Mouse (Mus musculus) urinary bladder, postnatal 25 days (tissue): ENCODE measurements at regions not wholly inside any gene's neighbourhood (a gene's known extent, or its start where the extent isn't known, plus 50 kb on each side); places are given as distances from the start of the nearest gene placed in this dataset.

ENCODE experiments used
- DNase-seq: peaks from one replicate; pipeline ENCODE4 v3.0.0; 2022; ENCODE audit warnings: low spot score

DNA sequence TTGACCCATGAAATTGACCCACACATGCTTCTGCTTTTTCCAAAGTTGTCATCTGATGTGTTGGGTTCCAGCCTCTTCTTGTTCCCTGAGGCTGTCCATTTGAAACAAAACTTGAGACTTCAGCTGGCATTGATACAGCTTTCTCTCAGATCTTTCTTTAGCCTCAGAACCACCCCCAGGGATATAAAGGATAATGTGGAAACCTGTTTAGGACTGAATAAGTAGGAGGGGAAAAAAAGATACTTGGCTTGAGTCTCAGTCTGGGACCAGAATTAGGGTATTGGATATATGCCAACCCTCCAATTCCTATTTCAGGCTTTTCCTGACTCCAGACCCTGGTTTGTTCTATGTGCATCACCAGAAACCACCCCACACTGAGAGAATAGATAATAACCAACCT is 579.7 kb upstream of the Camk1g start:
- DNase-seq = no peak

DNA sequence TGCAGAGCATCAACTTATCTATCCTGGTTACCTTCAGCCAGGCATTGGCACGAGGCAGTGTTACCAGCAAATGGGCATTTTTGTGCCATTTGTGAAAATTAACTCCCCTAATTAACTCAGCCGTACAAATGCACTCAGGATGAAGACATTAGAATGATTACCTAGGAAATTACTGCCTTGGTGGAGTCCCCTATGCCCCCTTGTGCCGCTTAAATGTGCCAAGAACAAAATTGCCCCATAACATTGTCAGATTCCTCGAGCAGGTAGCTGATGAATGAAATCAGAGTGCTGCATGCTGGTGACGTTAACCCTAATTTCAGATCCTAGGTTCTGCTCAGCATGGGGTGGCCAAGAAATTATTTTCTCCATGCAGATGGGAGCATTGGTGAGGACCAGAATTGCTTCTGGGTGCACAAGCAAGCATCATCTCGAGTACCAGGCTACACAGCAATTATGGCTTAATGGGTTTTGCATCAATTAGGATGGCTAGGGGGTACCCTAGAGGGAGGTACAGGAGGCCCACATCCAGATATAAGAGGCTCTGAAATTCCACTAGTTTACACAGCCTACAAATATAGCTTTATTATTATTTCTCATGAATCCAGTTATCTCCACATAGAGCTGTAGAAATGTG is 577.0 kb upstream of the Camk1g start:
- DNase-seq = no peak

DNA sequence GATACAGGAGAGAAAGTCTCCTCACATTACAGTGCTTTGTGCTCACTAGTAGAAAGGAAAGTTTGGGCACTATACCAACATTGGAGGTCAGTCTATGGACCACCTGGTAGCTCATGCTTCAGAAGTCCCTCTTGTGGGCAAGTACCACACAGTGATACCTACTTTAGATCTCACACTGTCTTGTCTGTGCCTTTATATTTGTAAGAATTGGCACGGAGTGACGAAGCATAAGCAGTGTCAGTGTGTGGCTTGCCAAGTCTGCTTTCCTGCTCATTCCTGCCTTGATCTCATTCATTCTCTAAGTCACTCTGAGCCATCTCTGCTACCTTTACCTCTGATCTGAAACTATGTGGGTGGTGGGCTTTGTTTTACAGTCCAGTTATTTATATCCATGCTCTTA is 565.9 kb upstream of the Camk1g start:
- DNase-seq = no peak

DNA sequence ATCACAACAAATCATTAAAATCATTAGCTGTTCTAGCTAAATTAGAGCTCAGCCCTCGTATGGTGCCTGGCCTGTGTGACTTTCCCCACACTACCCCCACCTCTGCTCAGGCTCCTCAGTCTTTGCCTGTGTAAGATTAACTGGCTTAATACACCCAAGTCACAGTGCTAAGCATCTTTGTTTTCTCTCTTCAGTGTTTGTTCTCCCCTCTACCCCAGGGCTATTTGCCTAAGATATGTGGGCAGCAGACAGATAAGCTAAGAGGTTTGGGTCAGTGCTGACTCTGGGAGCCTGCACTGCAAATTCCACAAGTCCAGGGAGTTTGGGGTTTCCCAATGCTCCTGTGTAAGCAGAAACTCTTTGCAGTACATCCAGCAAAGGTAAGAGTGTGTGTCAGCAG is 564.2 kb upstream of the Camk1g start:
- no peak for DNase-seq

DNA sequence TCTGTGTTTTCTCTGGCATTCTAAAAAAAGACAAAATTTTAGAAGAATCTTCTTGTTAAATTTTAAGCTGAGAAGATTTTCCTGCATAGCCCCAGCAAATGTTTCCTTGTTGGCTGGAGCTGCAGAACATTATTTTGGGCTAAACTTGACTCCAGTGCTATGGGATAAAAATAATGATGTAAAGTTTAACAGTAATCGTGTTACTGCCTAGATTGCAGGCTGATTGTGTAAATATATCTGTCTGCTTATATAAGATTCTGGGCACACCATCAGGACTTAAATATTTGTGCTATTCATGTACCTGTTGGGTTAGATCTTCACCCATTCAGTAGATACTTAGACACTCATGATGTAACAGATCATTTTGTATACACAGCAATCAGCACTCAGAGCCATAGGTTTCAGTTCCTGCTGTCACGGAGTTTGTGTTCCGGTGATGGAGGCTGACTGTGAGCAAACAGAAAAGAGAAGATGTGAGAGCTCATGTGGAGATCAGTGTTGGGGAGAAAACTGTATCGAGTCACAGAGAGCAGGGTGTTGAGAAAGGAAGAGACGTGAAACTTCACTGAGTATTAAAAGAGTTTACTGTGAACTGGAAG is 561.1 kb upstream of the Camk1g start:
- DNase-seq = no peak

DNA sequence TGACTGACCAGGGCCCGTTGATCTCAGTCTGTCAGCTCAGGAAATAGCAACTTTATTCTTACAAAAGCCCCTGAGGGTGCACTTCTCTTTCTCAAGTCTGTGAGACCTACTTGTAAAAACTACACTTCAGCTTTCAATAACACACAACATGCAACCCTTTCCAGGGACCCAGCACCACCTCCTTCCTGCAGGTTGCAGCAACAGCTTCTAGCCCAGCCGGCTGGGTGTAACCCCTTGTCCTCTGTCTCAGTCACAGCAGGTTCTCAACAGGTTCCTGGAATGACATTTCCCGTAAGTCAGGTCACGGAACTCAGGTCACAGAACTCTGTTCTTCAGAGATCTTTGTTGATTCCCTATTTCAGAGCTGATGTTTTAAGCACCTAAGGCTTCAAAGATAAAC is 558.5 kb upstream of the Camk1g start:
- no peak for DNase-seq

DNA sequence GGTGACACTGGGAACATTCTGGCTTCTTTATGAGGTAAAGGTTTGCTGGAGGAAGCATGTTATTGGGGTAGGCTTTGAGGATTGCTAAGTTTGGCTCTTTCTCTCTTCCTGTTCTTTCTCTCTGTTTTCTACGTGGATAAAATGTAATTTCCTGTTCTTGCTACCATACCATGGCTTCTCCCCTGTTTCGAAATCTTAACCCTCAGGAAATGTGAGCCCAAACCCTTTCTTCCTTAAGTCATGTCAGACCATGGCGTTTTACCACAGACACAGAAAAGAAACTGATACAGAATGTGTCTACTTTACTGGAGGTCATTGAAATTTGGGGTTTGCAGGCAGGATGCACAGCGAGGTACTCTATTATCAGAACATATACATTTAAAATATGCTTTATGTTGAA is 552.7 kb upstream of the Camk1g start:
- no peak for DNase-seq

DNA sequence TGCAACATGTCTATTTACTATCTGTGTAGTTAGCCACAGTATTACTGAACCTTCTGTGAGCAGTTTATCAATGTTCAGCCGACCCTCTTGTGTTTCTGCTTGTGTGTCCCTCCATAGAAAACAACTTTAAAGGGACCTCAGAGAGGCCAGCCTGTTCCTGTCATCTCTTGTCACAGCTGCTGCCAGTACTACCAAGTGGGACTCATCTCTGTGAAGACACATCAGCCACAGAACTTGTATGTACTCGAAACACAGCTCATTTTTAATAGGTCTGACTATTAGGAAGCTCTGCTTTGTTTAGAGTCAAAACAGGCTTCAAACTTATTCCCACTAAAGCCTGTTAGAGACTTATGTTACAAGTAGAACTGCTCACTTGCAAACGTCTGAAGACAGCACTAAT is 549.1 kb upstream of the Camk1g start:
- DNase-seq = no peak

DNA sequence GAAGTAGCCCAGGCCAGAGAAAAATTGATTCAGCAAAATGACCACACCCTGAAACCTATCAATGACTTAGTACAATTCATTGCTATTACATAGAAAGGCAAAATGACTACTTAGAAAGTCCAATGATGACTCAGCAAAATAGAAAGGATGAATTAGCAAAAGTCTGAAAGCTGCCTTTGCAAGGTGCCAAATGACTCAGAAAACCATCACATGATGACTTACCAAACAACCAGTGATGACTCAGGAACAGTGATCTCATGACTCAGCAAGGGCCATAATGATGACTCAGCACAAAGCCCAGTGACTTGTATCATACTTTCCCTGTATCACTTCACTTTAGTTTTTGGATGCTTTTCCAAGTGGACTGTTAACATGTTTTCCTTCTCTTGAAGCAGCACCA is 535.6 kb upstream of the Camk1g start:
- DNase-seq = no peak

DNA sequence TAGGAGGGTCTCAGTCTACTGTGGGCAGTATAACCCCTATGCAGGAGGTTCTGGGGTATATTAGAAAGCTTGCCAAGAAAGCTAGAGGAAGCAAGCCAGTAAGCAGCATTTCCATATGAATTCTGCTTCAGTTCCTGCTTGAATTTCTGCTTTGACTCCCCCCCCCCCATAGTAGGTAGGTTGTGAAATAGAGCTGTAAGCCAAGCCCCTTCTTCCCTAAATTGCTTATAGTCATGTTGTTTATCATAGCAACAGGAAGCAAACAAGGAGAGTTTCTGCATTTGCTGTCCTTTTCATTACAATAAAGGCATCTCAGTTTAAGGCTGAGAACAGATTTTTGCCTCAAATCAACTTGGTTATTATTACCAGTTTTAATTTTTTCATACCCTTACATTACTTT is 524.0 kb upstream of the Camk1g start:
- no peak for DNase-seq

DNA sequence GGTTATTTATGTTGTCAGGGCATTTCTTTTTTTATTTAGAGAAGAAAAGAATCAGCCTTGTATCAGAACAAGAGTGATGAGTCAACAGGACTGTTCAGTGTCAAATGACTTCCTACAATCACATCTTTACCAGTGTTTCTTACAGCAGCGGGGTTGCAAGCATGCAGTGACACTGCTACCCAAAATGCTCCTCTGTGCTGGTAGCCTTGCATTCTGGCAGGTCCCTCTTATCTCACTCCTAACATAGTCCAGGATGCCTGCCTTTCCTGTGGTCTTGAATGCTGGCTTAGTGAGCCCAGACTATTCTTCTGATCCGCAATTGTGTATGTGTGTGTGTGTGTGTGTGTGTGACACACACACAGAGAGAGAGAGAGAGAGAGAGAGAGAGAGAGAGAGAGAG is 506.4 kb upstream of the Camk1g start:
- DNase-seq = no peak

DNA sequence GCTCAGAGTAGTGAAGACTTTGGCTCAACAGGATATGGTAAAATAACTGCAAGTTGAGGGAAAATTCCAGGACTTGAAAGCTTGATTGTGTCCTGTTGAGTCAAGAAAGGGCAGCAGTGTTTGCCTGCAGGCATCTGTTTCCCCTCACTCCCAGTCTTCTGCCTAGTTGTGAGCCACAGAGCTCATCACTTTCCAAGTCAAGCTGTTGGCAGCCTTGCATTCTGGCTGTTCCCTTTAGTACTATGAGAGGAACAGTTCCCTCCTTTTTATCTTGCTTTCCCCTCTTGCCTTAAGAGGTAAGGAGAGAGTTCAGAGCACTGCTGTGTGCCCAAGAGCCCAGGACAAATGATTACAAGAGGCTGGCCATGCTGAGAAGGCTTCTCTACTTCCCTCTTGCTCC is 506.0 kb upstream of the Camk1g start:
- DNase-seq = no peak

DNA sequence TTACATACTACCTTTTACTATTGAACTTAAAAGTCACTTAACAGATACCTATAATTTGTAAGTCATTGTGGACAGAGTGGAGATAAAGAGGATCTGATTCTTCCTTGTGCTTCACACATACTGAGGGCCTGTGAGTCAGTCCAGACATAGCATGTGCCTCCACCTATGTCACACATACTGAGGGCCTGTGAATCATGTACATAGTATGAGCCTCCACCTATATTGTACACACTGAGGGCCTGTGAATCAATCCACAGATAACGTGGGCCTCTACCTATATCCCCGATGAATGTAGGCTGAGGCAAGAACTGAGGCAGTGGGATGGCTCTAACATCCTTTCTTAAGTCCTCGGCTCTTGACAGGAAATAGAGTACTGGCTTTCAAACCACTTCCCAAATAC is 505.2 kb upstream of the Camk1g start:
- no peak for DNase-seq

DNA sequence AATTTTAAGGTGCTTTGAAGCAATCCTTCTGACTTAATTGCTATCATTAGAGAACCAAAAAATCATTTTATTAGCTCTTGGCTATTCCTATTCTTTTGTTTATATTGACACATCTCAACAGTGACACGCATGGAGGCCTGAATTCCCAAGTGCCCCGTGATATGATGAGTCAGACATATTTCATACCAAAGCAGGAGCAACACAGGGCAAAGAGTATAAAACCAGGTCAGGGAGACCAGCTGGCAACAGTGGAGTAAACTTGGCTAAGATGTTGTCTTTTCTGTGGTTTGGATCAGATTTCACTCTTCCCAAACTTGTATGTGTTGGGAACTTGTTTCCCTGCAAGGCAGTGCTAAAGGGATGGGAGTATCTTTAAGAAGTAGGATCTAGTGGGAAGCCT is 500.6 kb upstream of the Camk1g start:
- no peak for DNase-seq

DNA sequence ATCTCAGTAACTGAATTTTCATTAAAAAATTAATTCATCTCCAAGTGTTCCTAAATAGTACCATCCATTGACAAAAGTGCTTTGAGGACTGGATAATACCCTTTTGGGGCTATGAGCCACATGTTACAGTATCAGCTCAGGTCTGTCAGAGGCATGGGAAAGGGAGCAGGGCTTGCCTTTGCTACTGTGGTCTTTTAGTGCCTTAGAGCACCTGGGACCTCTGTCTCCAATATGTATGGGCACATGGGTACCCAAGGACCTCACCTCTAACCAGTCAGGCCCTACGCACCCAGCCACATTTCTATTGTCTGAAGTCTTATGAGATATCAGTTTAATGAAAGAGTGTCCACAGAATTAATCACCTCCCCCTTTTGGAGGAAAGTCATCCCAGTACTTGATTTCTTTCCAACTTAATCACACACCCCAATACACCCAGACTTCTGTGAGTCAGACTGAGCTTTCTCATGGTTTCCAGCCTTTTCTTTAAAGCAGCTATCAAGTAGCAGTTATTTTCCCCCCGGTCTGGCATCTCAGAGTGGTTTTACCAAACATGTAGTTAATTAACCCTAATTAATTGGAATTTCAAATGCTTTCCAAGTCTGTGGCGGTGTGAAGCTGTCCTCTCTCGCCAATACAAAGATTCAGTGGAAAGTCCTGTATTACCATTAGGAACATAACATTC is 498.7 kb upstream of the Camk1g start:
- DNase-seq = no peak

DNA sequence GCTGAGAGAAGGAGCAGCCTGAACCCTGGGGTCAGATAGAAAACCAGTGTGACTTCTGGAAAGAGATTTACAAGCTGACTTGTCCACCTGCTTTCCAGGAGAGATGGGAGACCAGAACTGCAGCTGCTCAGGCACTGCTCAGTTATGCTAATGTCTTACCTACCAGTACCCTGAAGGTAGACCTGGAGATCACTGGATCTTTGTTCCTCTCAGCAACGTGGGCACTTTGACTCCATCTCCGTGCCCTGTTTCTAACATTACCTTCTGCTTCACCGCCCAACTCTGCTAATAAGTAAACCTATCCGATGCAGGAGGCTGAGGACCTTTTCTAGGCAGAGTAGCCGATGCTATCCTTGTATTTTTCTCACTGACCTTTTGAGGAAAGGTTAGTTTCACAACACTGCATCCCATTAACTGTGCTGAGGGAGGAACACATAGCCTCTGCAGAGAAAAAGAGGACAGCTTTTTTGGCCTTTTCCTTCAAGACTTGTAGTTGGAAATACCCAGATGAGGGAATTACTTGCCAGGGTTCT is 490.7 kb upstream of the Camk1g start:
- no peak for DNase-seq

DNA sequence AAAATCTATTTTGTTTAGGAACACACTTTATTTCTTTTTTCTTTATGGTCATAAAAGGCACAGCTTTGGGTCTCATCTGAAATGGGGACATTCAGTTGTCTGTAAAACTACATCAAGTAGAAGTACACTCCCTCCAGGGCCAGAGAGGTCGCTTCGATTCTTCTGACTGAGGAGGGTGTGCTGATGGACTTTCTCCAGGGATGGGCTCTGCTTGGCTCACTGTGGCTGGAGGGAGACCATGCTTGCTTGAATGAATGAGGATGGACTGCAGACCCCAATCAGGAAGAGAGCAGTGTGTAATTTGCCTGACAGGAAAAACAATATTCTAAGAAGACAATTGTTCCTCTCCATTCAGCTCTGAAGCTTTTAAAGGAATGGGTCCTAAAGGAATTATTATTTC is 490.3 kb upstream of the Camk1g start:
- DNase-seq = no peak

DNA sequence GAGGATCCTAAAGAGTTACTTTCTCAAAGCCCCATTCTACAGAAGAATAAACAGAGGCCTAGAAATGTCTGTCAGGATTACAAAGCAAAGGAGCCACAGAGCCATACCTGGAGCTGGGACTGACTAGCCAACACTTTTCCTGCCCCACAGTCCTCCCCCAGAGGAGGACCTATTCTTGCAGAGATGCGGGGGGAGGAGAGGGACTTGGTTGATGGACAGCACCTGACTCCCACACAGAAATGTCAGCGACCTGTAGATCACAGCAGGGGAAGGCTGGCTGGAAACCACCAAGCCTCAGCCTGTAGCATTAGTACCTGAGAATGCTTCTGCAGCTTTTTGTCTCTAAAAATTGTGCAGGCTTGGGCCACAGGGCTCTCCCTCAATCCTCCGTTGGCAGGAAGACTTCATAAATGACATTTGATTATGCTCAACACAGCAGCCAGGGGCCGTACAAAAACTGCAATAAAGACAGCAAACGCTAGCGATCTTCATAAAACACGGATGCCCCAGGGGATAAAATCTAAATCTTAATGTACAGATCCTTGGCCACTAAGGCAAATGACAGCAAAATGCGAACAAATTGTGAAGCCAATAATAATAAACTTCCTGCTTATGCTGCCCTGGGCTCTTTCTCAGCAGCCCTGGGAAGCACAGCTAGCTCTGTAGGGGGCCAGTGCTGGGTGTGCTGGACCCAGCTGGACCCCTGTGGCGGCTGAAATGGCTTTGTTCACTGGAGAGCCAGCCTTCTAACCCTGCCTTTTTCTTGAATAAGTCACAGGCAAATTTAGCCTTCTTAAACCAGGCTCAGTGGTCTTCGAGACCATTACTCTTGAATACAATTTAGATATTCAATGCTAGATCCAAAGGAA is 489.4 kb upstream of the Camk1g start:
- DNase-seq = no peak

DNA sequence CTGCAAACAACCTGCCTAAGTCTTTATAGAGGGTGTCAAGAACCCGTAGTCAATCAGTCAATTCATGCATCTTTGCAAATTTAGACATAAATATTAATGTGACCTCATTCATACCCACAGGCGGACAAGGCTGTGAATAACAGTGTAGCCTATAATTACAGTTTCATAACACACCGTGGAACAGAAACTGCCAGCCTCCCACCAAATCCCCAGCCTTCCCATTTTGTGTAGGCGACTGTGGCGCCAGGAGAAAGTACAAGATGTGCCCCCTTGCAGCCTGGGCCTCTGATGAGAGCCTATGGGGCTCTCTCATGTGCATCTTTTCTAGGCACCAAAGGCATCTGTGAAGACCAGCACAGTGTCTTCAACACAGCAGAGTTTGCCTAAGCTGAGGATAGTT is 477.8 kb upstream of the Camk1g start:
- no peak for DNase-seq

DNA sequence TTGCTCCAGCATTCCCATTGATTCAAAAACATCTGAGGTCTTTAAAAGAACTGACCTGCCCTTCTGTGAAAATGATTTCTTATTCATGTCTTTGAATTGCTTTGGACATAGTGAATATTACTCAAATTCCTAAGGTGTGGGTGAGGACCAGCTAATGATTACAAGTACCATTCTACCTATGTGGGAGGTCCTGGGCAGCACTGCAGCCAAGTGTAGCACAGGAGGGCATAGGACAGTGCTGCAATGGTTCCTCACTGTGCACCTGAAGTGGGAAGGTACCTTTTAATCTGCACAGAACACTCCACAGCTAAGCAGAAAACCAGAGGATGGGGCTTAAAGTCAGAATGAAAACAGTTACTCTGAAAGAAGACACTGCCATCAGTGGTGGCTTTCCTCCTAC is 474.8 kb upstream of the Camk1g start:
- DNase-seq = no peak

DNA sequence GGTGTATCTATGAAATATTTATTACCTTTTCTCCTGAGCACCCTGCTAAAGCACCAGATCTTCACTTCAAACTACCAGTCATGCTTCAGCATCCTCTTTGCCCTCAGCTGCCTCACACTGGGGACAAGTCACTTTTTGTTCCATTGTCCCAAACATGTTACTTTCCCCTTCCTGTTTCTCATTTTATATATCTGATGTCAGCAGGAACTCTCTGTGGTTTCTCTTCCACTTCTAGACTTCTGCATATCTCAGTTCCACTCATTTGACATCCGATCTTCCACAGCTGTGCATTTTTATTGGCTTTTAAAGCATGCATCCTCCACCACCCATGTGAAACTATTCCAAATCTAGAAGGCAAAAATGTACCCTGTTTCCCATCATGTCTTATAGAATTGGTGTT is 474.4 kb upstream of the Camk1g start:
- DNase-seq = no peak

DNA sequence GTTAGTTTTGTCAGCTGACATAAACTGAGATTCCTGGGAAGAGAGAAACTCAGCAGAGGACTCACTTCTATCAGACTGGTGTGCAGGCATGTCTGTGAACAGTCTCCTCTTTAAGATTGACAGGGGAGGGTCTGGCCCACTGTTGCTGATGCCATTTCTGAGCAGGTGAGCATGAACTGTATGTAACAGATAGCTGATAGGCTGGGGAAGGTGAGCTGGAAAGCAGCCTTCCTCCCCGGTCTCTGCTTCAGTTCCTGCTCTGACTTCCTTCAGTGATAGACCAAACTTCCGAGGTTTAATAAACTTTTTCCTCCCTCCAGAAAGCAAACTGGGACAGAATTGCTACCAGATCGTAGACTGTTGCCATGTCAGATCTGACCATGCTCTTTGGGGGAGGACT is 430.9 kb upstream of the Camk1g start:
- DNase-seq = no peak

DNA sequence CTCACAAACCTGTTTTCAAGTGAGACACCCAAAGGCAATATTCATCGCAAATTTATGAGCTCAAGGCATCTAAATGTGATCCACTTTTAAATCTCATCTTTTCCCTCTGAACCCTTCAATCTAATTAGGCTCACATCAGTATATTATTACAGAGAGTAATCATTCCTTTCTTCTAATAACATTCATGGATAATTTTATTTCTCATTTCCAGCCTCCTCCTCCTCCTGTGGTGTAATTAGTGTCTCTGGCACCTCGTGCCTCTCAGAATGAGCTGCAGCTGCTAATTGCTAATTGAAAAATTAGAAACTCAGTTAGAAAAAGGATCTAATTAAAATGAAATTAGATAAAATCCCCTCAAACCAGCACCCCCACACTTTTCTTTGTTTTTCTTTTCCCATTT is 420.5 kb upstream of the Camk1g start:
- no peak for DNase-seq
